Mouse (Mus musculus): ENCODE results near the gene Nr6a1. TPM values are rescaled to one million over a fixed set of nuclear protein-coding genes. Genes with fewer than 3 reads are reported as not detected.
A peak's percentile ranks its signal among the peaks of the same experiment; 100 is the strongest.

Nr6a1 gene
- polyA plus RNA-seq, 1 experiment from 2014 or later: 2.1 TPM

DNA sequence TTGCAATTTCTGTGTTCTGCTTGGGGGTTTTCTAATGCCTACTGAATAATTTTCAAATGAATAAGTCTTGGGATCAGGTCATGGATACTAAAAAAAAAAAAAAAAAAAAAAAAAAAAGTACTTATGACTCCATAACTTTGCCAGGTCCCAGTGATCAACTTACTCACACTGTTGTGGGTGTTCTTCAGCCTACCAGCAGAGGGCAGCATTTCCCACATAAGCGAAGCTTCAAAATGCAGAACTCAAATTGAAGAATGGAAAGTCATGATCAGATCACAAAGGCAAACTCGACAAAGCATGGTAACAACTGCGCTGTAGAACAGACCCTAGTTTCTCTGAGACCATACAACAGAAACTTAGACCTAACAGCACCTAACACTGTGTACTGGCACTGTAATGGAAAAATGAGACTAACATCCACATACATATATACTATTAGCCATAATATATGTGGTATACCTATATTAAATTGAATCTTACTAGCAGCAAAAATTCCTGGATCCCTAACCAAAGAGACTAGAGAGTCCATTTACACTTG lies 130.3 kb downstream of the Nr6a1 start:
- no peak for ATAC-seq
- H3K4me2 ChIP-seq: no peak overlapping the region
- H3K27ac ChIP-seq: no peak overlapping the region
- H3K27me3 ChIP-seq (replicated peaks): no peaks in the 10 kb centered on the region
- no peak overlapping the region for H3K9ac ChIP-seq
- no peaks in the 10 kb centered on the region for H3K36me3 ChIP-seq
- WGBS (ENCODE audit: insufficient replicate concordance): 11% methylated on average over 3 of the region's 3 CpGs
- no peaks in the 10 kb centered on the region for H3K9me3 ChIP-seq (replicated peaks)
- H3K4me3 ChIP-seq: no peak overlapping the region
- no peaks in the 10 kb centered on the region for H3K4me1 ChIP-seq

- Histone ChIP-seq H3K9me3 (replicated peaks) (no peaks in the 10 kb centered on the region), H3K9ac (no peak overlapping the region), H3K27me3 (replicated peaks) (no peaks in the 10 kb centered on the region), H3K4me3 (no peak overlapping the region), H3K27ac (no peak overlapping the region), H3K36me3 (no peaks in the 10 kb centered on the region), H3K4me2 (no peak overlapping the region), H3K4me1 (peaks cover 16% of the 10 kb centered on the region)
- no peak for ATAC-seq
- WGBS (ENCODE audit: insufficient replicate concordance): 60% methylated on average over 4 of the region's 4 CpGs
Measured at GRCm38 (mm10) chr2:38787338-38787737, 140.2 kb downstream of the Nr6a1 start.

- Histone ChIP-seq H3K9me3 (replicated peaks) (no peaks in the 10 kb centered on the region), H3K4me3 (no peak overlapping the region), H3K4me2 (no peak overlapping the region), H3K4me1 (peaks cover 16% of the 10 kb centered on the region), H3K36me3 (no peaks in the 10 kb centered on the region), H3K27me3 (replicated peaks) (no peaks in the 10 kb centered on the region), H3K27ac (no peak overlapping the region), H3K9ac (no peak overlapping the region)
- ATAC-seq: no peak
- WGBS (ENCODE audit: insufficient replicate concordance): 35% methylated on average over 5 of the region's 5 CpGs
Measured at GRCm38 (mm10) chr2:38786216-38786960, 141.1 kb downstream of the Nr6a1 start.

GRCm38 (mm10) chr2:38785113-38785512 lies 142.4 kb downstream of the Nr6a1 start:
- H3K9ac ChIP-seq: no peak overlapping the region
- ATAC-seq: no peak
- H3K4me2 ChIP-seq: no peak overlapping the region
- 49% methylated on average over 3 of the region's 3 CpGs for WGBS (ENCODE audit: insufficient replicate concordance)
- H3K9me3 ChIP-seq (replicated peaks): no peaks in the 10 kb centered on the region
- H3K27ac ChIP-seq: no peak overlapping the region
- H3K27me3 ChIP-seq (replicated peaks): no peaks in the 10 kb centered on the region
- peaks cover 16% of the 10 kb centered on the region for H3K4me1 ChIP-seq
- H3K4me3 ChIP-seq: no peak overlapping the region
- H3K36me3 ChIP-seq: no peaks in the 10 kb centered on the region

- Histone ChIP-seq H3K4me1 (peaks cover 16% of the 10 kb centered on the region), H3K9ac (no peak overlapping the region), H3K27me3 (replicated peaks) (no peaks in the 10 kb centered on the region), H3K27ac (no peak overlapping the region; the same call in 1 of the 2 replicates), H3K36me3 (no peaks in the 10 kb centered on the region), H3K9me3 (replicated peaks) (no peaks in the 10 kb centered on the region), H3K4me2 (no peak overlapping the region), H3K4me3 (no peak overlapping the region)
- ATAC-seq: no peak
- 50% methylated on average over 11 of the region's 11 CpGs for WGBS (ENCODE audit: insufficient replicate concordance)
Measured at GRCm38 (mm10) chr2:38784396-38784795, 143.1 kb downstream of the Nr6a1 start.

DNA sequence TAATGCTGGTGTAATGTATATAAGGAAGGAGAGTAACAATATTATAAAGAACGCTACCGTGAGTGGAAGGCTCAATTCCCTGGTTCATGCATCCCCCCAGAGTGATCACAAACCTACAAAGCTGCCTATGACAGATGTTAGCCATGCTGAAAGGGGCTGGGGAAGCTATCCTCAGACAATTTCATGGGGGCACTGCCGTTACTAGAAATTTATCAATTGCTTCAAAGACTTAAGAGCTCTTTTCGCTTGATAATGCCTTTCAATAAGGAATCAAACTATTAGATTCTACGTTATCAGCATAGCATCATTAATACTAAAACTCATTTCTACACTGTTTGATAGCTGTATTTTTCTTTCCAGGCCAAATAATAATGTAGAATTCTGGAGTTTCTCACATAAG lies 144.1 kb downstream of the Nr6a1 start:
- ATAC-seq: no peak
- Histone ChIP-seq H3K27ac (no peak overlapping the region), H3K27me3 (replicated peaks) (no peaks in the 10 kb centered on the region), H3K4me2 (0 out of 2 replicates have a peak overlapping the region, but pooled peaks have one; percentile 19), H3K36me3 (no peaks in the 10 kb centered on the region), H3K4me1 (peaks cover 16% of the 10 kb centered on the region), H3K9me3 (replicated peaks) (no peaks in the 10 kb centered on the region), H3K4me3 (no peak overlapping the region), H3K9ac (no peak overlapping the region)
- 75% methylated on average over 5 of the region's 5 CpGs for WGBS (ENCODE audit: insufficient replicate concordance)

- no peaks in the 10 kb centered on the region for H3K27me3 ChIP-seq (replicated peaks)
- no peak overlapping the region for H3K4me3 ChIP-seq
- H3K9ac ChIP-seq: no peak overlapping the region
- no peak overlapping the region for H3K4me2 ChIP-seq
- H3K27ac ChIP-seq: no peak overlapping the region
- no peaks in the 10 kb centered on the region for H3K9me3 ChIP-seq (replicated peaks)
- H3K36me3 ChIP-seq: no peaks in the 10 kb centered on the region
- H3K4me1 ChIP-seq: peaks cover 16% of the 10 kb centered on the region
- no peak for ATAC-seq
- 45% methylated on average over 1 of the region's 1 CpGs for WGBS (ENCODE audit: insufficient replicate concordance)
Measured at GRCm38 (mm10) chr2:38782731-38783130, 144.8 kb downstream of the Nr6a1 start.

GRCm38 (mm10) chr2:38781945-38782720 lies 145.4 kb downstream of the Nr6a1 start:
- no peak overlapping the region for H3K9ac ChIP-seq
- H3K4me2 ChIP-seq: peak overlapping the region; percentile 32
- H3K9me3 ChIP-seq (replicated peaks): no peaks in the 10 kb centered on the region
- WGBS (ENCODE audit: insufficient replicate concordance): 29% methylated on average over 6 of the region's 6 CpGs
- no peak for ATAC-seq
- H3K27me3 ChIP-seq (replicated peaks): no peaks in the 10 kb centered on the region
- peaks cover 16% of the 10 kb centered on the region for H3K4me1 ChIP-seq
- no peaks in the 10 kb centered on the region for H3K36me3 ChIP-seq
- no peak overlapping the region for H3K27ac ChIP-seq
- no peak overlapping the region for H3K4me3 ChIP-seq

- no peak for ATAC-seq
- WGBS (ENCODE audit: insufficient replicate concordance): 29% methylated on average over 2 of the region's 2 CpGs
- H3K4me1 ChIP-seq: peaks cover 7% of the 10 kb centered on the region
- no peak overlapping the region for H3K9ac ChIP-seq
- no peak overlapping the region for H3K27ac ChIP-seq
- no peaks in the 10 kb centered on the region for H3K36me3 ChIP-seq
- H3K4me2 ChIP-seq: no peak overlapping the region
- no peaks in the 10 kb centered on the region for H3K9me3 ChIP-seq (replicated peaks)
- no peaks in the 10 kb centered on the region for H3K27me3 ChIP-seq (replicated peaks)
- H3K4me3 ChIP-seq: no peak overlapping the region
Measured at GRCm38 (mm10) chr2:38779939-38780338, 147.5 kb downstream of the Nr6a1 start.

GRCm38 (mm10) chr2:38777326-38777725 lies 150.2 kb downstream of the Nr6a1 start:
- no peak overlapping the region for H3K27ac ChIP-seq
- H3K4me2 ChIP-seq: no peak overlapping the region
- H3K36me3 ChIP-seq: no peaks in the 10 kb centered on the region
- peaks cover 5% of the 10 kb centered on the region; the same call in 1 of the 2 replicates for H3K4me1 ChIP-seq
- no peaks in the 10 kb centered on the region for H3K9me3 ChIP-seq (replicated peaks)
- H3K4me3 ChIP-seq: no peak overlapping the region
- no peak overlapping the region for H3K9ac ChIP-seq
- 67% methylated on average over 2 of the region's 2 CpGs for WGBS (ENCODE audit: insufficient replicate concordance)
- ATAC-seq: no peak
- H3K27me3 ChIP-seq (replicated peaks): no peaks in the 10 kb centered on the region

GRCm38 (mm10) chr2:38774936-38775335 lies 152.6 kb downstream of the Nr6a1 start:
- Histone ChIP-seq H3K27ac (no peak overlapping the region), H3K4me1 (peaks cover 5% of the 10 kb centered on the region; the same call in 1 of the 2 replicates), H3K27me3 (replicated peaks) (no peaks in the 10 kb centered on the region), H3K9me3 (replicated peaks) (no peaks in the 10 kb centered on the region), H3K4me2 (no peak overlapping the region), H3K4me3 (no peak overlapping the region), H3K36me3 (no peaks in the 10 kb centered on the region), H3K9ac (no peak overlapping the region)
- no peak for ATAC-seq
- 20% methylated on average over 2 of the region's 2 CpGs for WGBS (ENCODE audit: insufficient replicate concordance)

DNA sequence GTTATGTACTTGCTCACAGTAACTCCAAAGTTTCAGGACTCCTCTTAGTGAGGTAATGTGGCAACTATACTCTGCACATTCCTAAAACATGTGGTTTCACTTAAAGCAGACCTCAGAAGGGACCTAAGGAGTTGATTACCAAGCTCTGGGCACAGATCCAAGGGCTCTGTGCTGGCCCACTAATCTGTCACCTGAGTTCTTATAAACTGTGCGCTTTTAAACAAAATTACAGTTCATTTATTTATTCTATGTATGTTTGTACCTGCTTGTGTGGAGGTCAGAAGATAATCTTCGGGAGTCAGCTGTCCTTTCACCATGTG lies 156.1 kb downstream of the Nr6a1 start:
- Histone ChIP-seq H3K4me2 (no peak overlapping the region), H3K27ac (no peak overlapping the region), H3K9ac (no peak overlapping the region), H3K27me3 (replicated peaks) (no peaks in the 10 kb centered on the region), H3K4me1 (peaks cover 5% of the 10 kb centered on the region; the same call in 1 of the 2 replicates), H3K36me3 (no peaks in the 10 kb centered on the region), H3K9me3 (replicated peaks) (no peaks in the 10 kb centered on the region), H3K4me3 (no peak overlapping the region)
- WGBS (ENCODE audit: insufficient replicate concordance): 59% methylated on average over 2 of the region's 2 CpGs
- no peak for ATAC-seq

All from liver, embryonic 12.5 days (tissue).